Mouse (Mus musculus) right cerebral cortex, adult 18-20 months (tissue): ENCODE measurements around the gene Zmiz1.

Experiments
- DNase-seq: peaks from one replicate; pipeline ENCODE4 v3.0.0; 2022; ENCODE audit warnings: mixed read lengths

Zmiz1 gene

GRCm38 (mm10) chr14:25711177-25711576, 252.2 kb downstream of the Zmiz1 start:
- DNase-seq = no peak

GRCm38 (mm10) chr14:25711602-25712001, 252.6 kb downstream of the Zmiz1 start:
- DNase-seq = no peak

DNA sequence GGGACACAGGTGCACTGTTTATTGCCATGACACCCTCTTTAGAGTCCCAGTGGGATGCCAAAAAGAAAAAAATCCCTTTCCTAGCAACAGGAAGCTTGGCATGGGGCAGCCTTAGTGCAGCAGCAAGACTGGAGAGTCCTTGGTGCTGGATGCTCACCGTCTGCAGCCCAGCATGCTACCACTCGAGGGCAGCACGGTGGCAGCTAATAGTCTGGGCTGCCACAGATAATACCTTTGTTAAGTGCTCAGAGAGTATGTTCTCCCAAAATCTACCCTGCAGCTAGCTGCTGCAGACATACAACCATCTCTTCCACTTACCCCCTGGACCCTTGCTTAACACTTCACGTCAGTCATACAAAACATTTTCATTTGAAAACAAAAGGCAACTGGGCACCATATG, 254.5 kb downstream of the Zmiz1 start:
- DNase-seq = no peak
